Mouse (Mus musculus) neural tube, embryonic 15.5 days (tissue): Measurements from ENCODE around the gene Gpc4. TPM values are rescaled to one million over a fixed set of nuclear protein-coding genes. Genes with fewer than 3 reads are reported as not detected.

Experiments
- ATAC-seq: fragments of 200-750 bp; cut with Nextera tagmentation; 2 replicates; pipeline ENCODE4 v1.8.0; 2017; ENCODE audit warnings: mild to moderate bottlenecking, moderate TSS enrichment, moderate library complexity; ENCODE audit not compliant: low FRiP score
- H3K27ac ChIP-seq: fragments of 300-500 bp; sonication (generic); replicated peaks from 2 replicates; pipeline ENCODE4 v1.5.1; 2015; ENCODE audit warnings: mild to moderate bottlenecking, inconsistent platforms
- H3K27me3 ChIP-seq: fragments of 300-500 bp; sonication (generic); replicated peaks from 2 replicates; pipeline ENCODE4 v1.6.1; 2015; ENCODE audit warnings: inconsistent platforms
- H3K36me3 ChIP-seq: fragments of 300-500 bp; sonication (generic); 2 replicates; pipeline ENCODE4 v1.6.1; 2015; ENCODE audit warnings: inconsistent platforms
- H3K4me1 ChIP-seq: fragments of 300-500 bp; sonication (generic); 2 replicates; pipeline ENCODE4 v1.6.1; 2015; ENCODE audit warnings: inconsistent platforms
- H3K4me2 ChIP-seq: fragments of 300-500 bp; sonication (generic); 2 replicates; pipeline ENCODE4 v1.6.1; 2015; ENCODE audit warnings: inconsistent platforms, mild to moderate bottlenecking, moderate library complexity
- H3K4me3 ChIP-seq: fragments of 300-500 bp; sonication (generic); replicated peaks from 2 replicates; pipeline ENCODE4 v1.5.1; 2015; ENCODE audit warnings: mild to moderate bottlenecking, inconsistent platforms
- H3K9ac ChIP-seq: fragments of 300-500 bp; sonication (generic); replicated peaks from 2 replicates; pipeline ENCODE4 v1.6.1; 2015; ENCODE audit warnings: mild to moderate bottlenecking, inconsistent platforms
- H3K9me3 ChIP-seq: fragments of 300-500 bp; sonication (generic); replicated peaks from 2 replicates; pipeline ENCODE4 v1.6.1; 2016; ENCODE audit warnings: inconsistent platforms
- WGBS: fragments of 180-500 bp; shearing (Covaris S2); methylation state at CpG from one replicate; pipeline ENCODE4 v1.1.7; 2015; ENCODE audit warnings: mixed read lengths; 5-methylcytosine and 5-hydroxymethylcytosine counted together
- polyA plus RNA-seq: library from polyadenylated mRNA; unstranded; fragments of >200 nt; fragmentation: Nextera tagmentation; extraction: Ambion mirVana; gene quantifications from 2 replicates; pipeline ENCODE4 v1.2.1, GENCODE M21; 2015

Gene Gpc4
- polyA plus RNA-seq, 1 experiment from 2014 or later = 12.7 TPM

- H3K4me2 ChIP-seq = peak overlapping the region; percentile 78
- peaks cover 8% of the 10 kb centered on the region for H3K4me1 ChIP-seq
- 20% methylated on average over 43 of the region's 44 CpGs for WGBS
- ATAC-seq = peak; percentile 54
- H3K27me3 ChIP-seq = peaks cover 4% of the 10 kb centered on the region; the same call in 1 of the 2 replicates
- H3K9ac ChIP-seq = peak overlapping the region; percentile 44
- H3K9me3 ChIP-seq = no peaks in the 10 kb centered on the region
- no peak overlapping the region for H3K27ac ChIP-seq
- no peaks in the 10 kb centered on the region for H3K36me3 ChIP-seq
- peak overlapping the region; percentile 50 for H3K4me3 ChIP-seq
Measured at GRCm38 (mm10) chrX:52164134-52164737, 816 bp downstream of the Gpc4 start.

GRCm38 (mm10) chrX:52163418-52164133 lies 1.5 kb downstream of the Gpc4 start:
- H3K4me2 ChIP-seq = peak overlapping the region; percentile 78
- peak overlapping the region; percentile 44; the same call in 1 of the 2 replicates for H3K9ac ChIP-seq
- no peaks in the 10 kb centered on the region for H3K36me3 ChIP-seq
- no peak for ATAC-seq
- no peak overlapping the region for H3K27ac ChIP-seq
- H3K9me3 ChIP-seq = no peaks in the 10 kb centered on the region
- peaks cover 4% of the 10 kb centered on the region; the same call in 1 of the 2 replicates for H3K27me3 ChIP-seq
- peaks cover 8% of the 10 kb centered on the region for H3K4me1 ChIP-seq
- peak overlapping the region; percentile 50 for H3K4me3 ChIP-seq
- 12% methylated on average over 25 of the region's 25 CpGs for WGBS

DNA sequence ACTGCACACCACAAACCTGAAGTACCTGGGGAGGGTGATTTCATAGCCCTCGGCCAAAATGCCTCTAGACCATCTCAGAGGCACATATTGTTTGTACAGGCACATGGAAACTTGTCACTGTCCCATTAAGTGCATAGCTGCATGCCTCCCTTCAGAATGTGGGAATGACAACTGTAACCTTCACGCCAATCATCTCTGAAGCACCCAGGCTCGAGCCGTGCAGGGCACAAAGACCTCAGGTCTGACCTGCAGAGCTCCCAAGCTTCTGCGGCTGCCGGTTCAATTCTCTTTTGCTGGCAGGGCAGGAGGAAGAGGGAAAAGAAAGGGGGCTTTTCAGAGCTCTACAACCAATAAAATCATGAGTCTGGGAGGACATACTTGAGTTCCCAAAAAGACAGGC lies 2.3 kb downstream of the Gpc4 start:
- no peaks in the 10 kb centered on the region for H3K36me3 ChIP-seq
- WGBS = 32% methylated on average over 6 of the region's 6 CpGs
- H3K4me2 ChIP-seq = peak overlapping the region; percentile 78
- peaks cover 4% of the 10 kb centered on the region; the same call in 1 of the 2 replicates for H3K27me3 ChIP-seq
- no peaks in the 10 kb centered on the region for H3K9me3 ChIP-seq
- no peak for ATAC-seq
- no peak overlapping the region for H3K27ac ChIP-seq
- H3K4me3 ChIP-seq = peak overlapping the region; percentile 50
- no peak overlapping the region for H3K9ac ChIP-seq
- H3K4me1 ChIP-seq = peaks cover 8% of the 10 kb centered on the region

- Histone ChIP-seq H3K27ac (no peak overlapping the region), H3K4me2 (peak overlapping the region; percentile 78), H3K36me3 (no peaks in the 10 kb centered on the region), H3K4me3 (no peak overlapping the region; the same call in 1 of the 2 replicates), H3K27me3 (peaks cover 4% of the 10 kb centered on the region; the same call in 1 of the 2 replicates), H3K4me1 (peaks cover 8% of the 10 kb centered on the region), H3K9me3 (no peaks in the 10 kb centered on the region), H3K9ac (no peak overlapping the region)
- WGBS = 35% methylated on average over 1 of the region's 1 CpGs
- no peak for ATAC-seq
Measured at GRCm38 (mm10) chrX:52162206-52162605, 2.8 kb downstream of the Gpc4 start.

DNA sequence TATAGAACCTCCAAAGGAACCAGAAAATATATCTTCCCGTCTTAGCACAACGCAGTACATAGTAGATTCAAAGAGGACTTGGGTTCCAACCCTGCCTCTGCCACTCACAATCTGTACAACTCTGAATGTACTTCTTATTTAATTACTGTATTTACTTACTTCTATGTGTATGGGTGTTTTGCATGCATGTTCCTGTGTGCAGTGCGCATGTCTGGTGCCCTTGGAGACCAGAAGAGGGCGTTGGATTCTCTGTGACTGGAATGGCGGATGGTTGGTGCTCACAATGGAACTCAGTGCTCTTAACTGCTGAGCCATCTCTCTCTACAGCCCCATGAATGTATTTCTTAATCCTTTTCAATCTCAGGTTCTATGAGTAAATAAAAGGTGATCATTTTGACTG lies 5.4 kb downstream of the Gpc4 start:
- ATAC-seq = no peak
- Histone ChIP-seq H3K4me1 (peaks cover 5% of the 10 kb centered on the region), H3K9ac (no peak overlapping the region), H3K27ac (no peak overlapping the region), H3K4me2 (no peak overlapping the region), H3K9me3 (no peaks in the 10 kb centered on the region), H3K36me3 (no peaks in the 10 kb centered on the region), H3K27me3 (peaks cover 4% of the 10 kb centered on the region; the same call in 1 of the 2 replicates), H3K4me3 (no peak overlapping the region)
- 87% methylated on average over 5 of the region's 5 CpGs for WGBS

- H3K4me3 ChIP-seq = no peak overlapping the region
- no peaks in the 10 kb centered on the region for H3K9me3 ChIP-seq
- no peak overlapping the region for H3K9ac ChIP-seq
- H3K4me1 ChIP-seq = no peaks in the 10 kb centered on the region
- 92% methylated on average over 7 of the region's 7 CpGs for WGBS
- no peak for ATAC-seq
- no peaks in the 10 kb centered on the region for H3K36me3 ChIP-seq
- no peak overlapping the region for H3K27ac ChIP-seq
- no peaks in the 10 kb centered on the region for H3K27me3 ChIP-seq
- H3K4me2 ChIP-seq = no peak overlapping the region
Measured at GRCm38 (mm10) chrX:52155408-52155953, 9.6 kb downstream of the Gpc4 start.

DNA sequence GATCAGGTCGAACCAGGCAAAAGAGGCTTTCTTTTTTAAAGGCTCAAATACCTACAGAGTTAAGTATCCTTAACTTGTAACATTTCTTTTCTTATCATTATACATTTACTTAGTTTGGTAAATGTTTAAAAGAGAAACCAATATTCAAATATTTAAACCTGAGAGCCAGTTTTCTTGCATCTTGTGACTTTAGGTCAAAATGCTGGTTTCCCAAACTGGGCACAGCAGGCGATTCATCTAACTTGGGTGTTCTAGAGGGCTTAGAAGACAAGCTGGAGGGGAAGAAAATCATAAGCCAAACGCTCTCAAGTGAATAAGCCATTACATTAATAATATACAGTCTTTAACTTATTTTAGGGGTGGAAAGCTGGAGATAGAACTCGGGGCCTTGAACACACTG lies 10.2 kb downstream of the Gpc4 start:
- Histone ChIP-seq H3K9me3 (no peaks in the 10 kb centered on the region), H3K4me3 (no peak overlapping the region), H3K4me1 (no peaks in the 10 kb centered on the region), H3K4me2 (no peak overlapping the region), H3K27me3 (no peaks in the 10 kb centered on the region), H3K36me3 (no peaks in the 10 kb centered on the region), H3K27ac (no peak overlapping the region), H3K9ac (no peak overlapping the region)
- ATAC-seq = no peak
- WGBS = 92% methylated on average over 4 of the region's 4 CpGs

DNA sequence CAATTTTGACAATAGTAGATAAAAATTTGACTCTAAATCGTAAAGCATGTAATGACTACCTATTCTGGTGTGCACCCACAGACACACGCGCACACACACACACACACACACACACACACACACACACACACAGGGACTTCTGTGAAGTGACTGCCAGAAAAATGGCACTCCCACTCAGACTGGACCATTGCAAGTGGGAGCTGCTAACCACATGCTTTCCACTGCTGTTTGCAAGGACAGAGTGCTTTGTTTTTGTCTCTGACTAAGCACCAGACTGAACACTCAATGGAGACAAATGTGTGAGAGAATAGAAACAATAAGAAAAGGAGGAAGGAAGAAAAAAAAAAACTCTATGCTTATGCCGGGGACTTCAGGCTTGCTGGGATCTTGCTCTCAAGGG lies 11.6 kb downstream of the Gpc4 start:
- no peak for ATAC-seq
- no peaks in the 10 kb centered on the region for H3K9me3 ChIP-seq
- no peaks in the 10 kb centered on the region for H3K27me3 ChIP-seq
- no peak overlapping the region for H3K4me3 ChIP-seq
- H3K27ac ChIP-seq = no peak overlapping the region
- WGBS = 66% methylated on average over 4 of the region's 4 CpGs
- no peaks in the 10 kb centered on the region for H3K4me1 ChIP-seq
- no peak overlapping the region for H3K9ac ChIP-seq
- no peak overlapping the region for H3K4me2 ChIP-seq
- no peaks in the 10 kb centered on the region for H3K36me3 ChIP-seq

DNA sequence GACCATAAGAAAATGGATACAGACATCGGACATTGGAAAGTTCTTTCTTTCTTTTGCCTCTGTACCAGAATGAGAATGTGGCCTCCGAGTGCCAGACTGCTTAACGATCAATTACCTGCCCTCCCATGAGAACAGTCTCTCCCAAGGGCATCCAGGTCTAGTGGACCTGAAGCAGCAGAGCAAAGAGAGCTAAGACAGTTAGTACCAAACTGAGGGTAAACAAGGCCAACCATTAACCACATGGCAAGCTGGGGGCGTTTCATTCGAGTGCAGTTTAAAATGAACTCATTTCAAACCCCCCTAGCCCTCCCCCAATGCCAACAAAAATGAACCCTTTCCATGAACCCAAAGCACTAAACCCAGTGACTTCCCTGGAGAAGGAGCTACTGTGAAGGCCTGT lies 12.1 kb downstream of the Gpc4 start:
- Histone ChIP-seq H3K4me2 (no peak overlapping the region), H3K27me3 (no peaks in the 10 kb centered on the region), H3K4me1 (no peaks in the 10 kb centered on the region), H3K4me3 (no peak overlapping the region), H3K27ac (no peak overlapping the region), H3K36me3 (no peaks in the 10 kb centered on the region), H3K9me3 (no peaks in the 10 kb centered on the region), H3K9ac (no peak overlapping the region)
- no peak for ATAC-seq
- 70% methylated on average over 5 of the region's 5 CpGs for WGBS

GRCm38 (mm10) chrX:52151555-52151954 lies 13.5 kb downstream of the Gpc4 start:
- H3K4me1 ChIP-seq = no peaks in the 10 kb centered on the region
- no peaks in the 10 kb centered on the region for H3K36me3 ChIP-seq
- H3K27ac ChIP-seq = no peak overlapping the region
- H3K27me3 ChIP-seq = no peaks in the 10 kb centered on the region
- no peak overlapping the region for H3K9ac ChIP-seq
- 93% methylated on average over 5 of the region's 5 CpGs for WGBS
- no peaks in the 10 kb centered on the region for H3K9me3 ChIP-seq
- ATAC-seq = no peak
- H3K4me3 ChIP-seq = no peak overlapping the region
- H3K4me2 ChIP-seq = no peak overlapping the region

DNA sequence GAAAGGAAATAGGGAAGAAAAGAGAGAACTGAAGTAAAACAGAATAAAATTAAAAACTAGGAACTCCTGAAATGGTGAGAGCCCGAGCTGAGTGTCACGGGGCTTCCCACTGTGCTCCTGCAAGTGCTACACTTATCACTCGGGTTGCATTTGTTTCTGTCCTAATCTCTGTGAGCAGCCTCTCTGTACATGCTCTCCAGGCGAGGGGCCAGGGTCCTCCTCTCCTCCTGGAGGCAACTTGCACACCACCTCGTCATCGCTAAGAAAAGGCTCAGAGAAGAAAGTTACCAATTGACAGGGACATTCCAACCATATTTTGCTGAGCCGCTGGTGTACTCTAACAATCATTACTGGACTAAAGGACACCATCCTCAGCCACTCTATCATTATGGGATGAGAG lies 14.0 kb downstream of the Gpc4 start:
- Histone ChIP-seq H3K4me2 (no peak overlapping the region), H3K9me3 (no peaks in the 10 kb centered on the region), H3K4me3 (no peak overlapping the region), H3K27ac (no peak overlapping the region), H3K4me1 (no peaks in the 10 kb centered on the region), H3K9ac (no peak overlapping the region), H3K36me3 (no peaks in the 10 kb centered on the region), H3K27me3 (no peaks in the 10 kb centered on the region)
- 78% methylated on average over 7 of the region's 7 CpGs for WGBS
- ATAC-seq = no peak

DNA sequence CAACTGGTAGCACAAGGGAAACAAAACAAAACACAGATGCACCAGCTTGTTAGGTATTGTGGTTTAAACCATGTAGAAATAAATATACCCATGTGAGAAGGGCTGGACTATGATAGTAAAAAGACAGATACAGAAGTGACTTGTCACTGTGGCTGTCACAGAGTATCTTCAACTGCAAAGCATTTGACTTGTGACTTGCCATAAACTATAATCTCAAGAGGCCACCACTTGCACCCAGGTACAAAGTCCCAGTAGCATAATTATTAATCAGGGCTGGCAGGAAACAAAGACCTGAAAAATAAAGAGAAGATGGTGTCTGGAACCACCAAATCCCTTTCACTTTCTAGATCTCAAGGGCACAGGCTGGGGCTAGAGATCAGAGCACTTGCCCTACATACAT lies 19.5 kb downstream of the Gpc4 start:
- Histone ChIP-seq H3K4me2 (no peak overlapping the region), H3K4me3 (no peak overlapping the region), H3K9me3 (no peaks in the 10 kb centered on the region), H3K9ac (no peak overlapping the region), H3K27me3 (no peaks in the 10 kb centered on the region), H3K27ac (no peak overlapping the region), H3K4me1 (no peaks in the 10 kb centered on the region), H3K36me3 (no peaks in the 10 kb centered on the region)
- ATAC-seq = no peak
